ENCODE assay signal across 25 mouse cellular contexts in the genomic region with DNA sequence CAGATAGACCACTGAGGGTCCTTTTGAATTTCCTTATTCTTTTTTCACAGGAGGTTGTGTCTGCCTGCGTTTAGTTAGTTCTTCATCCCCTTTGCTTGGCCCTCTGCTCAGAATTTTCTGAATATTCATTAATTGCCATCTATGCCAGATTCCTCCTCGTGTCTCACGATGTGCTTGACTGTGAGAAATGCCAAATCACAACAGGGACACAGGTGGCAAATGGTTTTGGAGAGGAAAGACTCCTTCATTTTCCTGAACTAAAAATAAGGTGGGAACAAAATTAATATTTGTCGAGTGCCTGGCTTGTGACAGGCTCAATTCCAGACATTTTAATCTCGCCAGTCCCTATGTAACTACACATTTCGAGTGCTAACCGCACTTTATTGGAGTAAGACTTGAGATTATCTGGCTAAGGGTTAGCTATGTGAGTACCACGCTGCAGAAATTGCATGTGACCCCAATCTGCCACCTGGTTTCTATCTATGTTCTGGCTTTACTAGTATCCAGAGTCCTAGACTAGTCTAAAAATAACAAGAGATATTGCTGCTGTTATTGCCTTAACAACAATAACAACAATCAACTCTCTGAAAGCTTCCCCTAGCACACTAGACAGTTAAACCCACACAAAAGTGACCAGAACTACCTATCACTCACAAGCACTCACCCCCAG.
A peak's percentile ranks its signal among the peaks of the same experiment; 100 is the strongest.
DNase-seq lines count a peak whose midpoint lies in the region; ATAC-seq and TF ChIP-seq lines count a peak whose summit lies in the region.
"Had no signal": no experiment of that assay in that cellular context is flagged by ENCODE, and none has a peak within 500 bp of the region (broad histone marks: within the 10 kb centered on the region; RNA-seq: fewer than 3 reads in every experiment).

No protein-coding gene starts in this region.

- H3K4me3 ChIP-seq in heart, embryonic 11.5 days (ENCODE audit: low read depth, low read length) = no peak overlapping the region
- H3K4me3 ChIP-seq in heart, embryonic 16.5 days (ENCODE audit: low read length) = no peak overlapping the region
- no peak overlapping the region for H3K4me3 ChIP-seq in forebrain, embryonic 13.5 days
- H3K4me3 ChIP-seq: forebrain, embryonic 10.5 days; heart, embryonic 13.5 days; limb, embryonic 15.5 days; lung, embryonic 15.5 days; megakaryocyte, embryonic 14.5 days; neural tube, embryonic 12.5 days had no signal

- no peak for TF ChIP-seq POLR2A in brain, embryonic 14.5 days (IDR thresholded peaks at IDR 0.05; ENCODE audit: borderline replicate concordance, extremely low read depth, insufficient read depth, insufficient read length, poor library complexity, severe bottlenecking)

- no peak overlapping the region for H3K27ac ChIP-seq in heart, embryonic 11.5 days (ENCODE audit: low read depth, low read length)
- peak overlapping the region; percentile 54; the same call in 1 of the 2 replicates for H3K27ac ChIP-seq in heart, embryonic 16.5 days (ENCODE audit: low read length)
- no peak overlapping the region for H3K27ac ChIP-seq in forebrain, embryonic 13.5 days
- H3K27ac ChIP-seq: forebrain, embryonic 10.5 days; heart, embryonic 13.5 days; hindbrain, postnatal 0 days; limb, embryonic 15.5 days; liver, embryonic 14.5 days; lung, embryonic 15.5 days; neural tube, embryonic 12.5 days had no signal

- no peaks in the 10 kb centered on the region for H3K36me3 ChIP-seq in heart, embryonic 11.5 days (ENCODE audit: control insufficient read depth, insufficient read depth, low read length)
- H3K36me3 ChIP-seq in heart, embryonic 16.5 days (ENCODE audit: control insufficient read depth, insufficient read depth) = no peaks in the 10 kb centered on the region
- no peaks in the 10 kb centered on the region for H3K36me3 ChIP-seq in forebrain, embryonic 13.5 days (ENCODE audit: poor library complexity, severe bottlenecking)
- H3K36me3 ChIP-seq: forebrain, embryonic 10.5 days; heart, embryonic 13.5 days; limb, embryonic 15.5 days; lung, embryonic 15.5 days; neural tube, embryonic 12.5 days had no signal

- no peak overlapping the region for H3K4me2 ChIP-seq in heart, embryonic 11.5 days
- no peak overlapping the region for H3K4me2 ChIP-seq in heart, embryonic 16.5 days (ENCODE audit: low read depth, low read length)
- H3K4me2 ChIP-seq in forebrain, embryonic 13.5 days = no peak overlapping the region
- H3K4me2 ChIP-seq: heart, embryonic 13.5 days; limb, embryonic 15.5 days; lung, embryonic 15.5 days; neural tube, embryonic 12.5 days had no signal

- no peak for TF ChIP-seq CTCF in brain, embryonic 14.5 days (IDR thresholded peaks at IDR 0.05; ENCODE audit: borderline replicate concordance, extremely low read depth, insufficient read depth, insufficient read length)

- H3K4me1 ChIP-seq in heart, embryonic 11.5 days (ENCODE audit: control insufficient read depth, insufficient read depth, low read length) = no peaks in the 10 kb centered on the region
- peaks cover 5% of the 10 kb centered on the region; the same call in 1 of the 2 replicates for H3K4me1 ChIP-seq in heart, embryonic 16.5 days (ENCODE audit: control insufficient read depth, insufficient read depth, low read length)
- no peaks in the 10 kb centered on the region for H3K4me1 ChIP-seq in forebrain, embryonic 13.5 days
- H3K4me1 ChIP-seq: forebrain, embryonic 10.5 days; heart, embryonic 13.5 days; limb, embryonic 15.5 days; lung, embryonic 15.5 days; neural tube, embryonic 12.5 days had no signal

- H3K9ac ChIP-seq in heart, embryonic 11.5 days (ENCODE audit: low read depth, low read length) = no peak overlapping the region
- H3K9ac ChIP-seq in heart, embryonic 16.5 days (ENCODE audit: low read length) = no peak overlapping the region
- H3K9ac ChIP-seq in forebrain, embryonic 13.5 days = no peak overlapping the region
- H3K9ac ChIP-seq: forebrain, postnatal 0 days; heart, embryonic 13.5 days; limb, embryonic 15.5 days; liver, embryonic 14.5 days; lung, embryonic 15.5 days; neural tube, embryonic 12.5 days had no signal

- no peaks in the 10 kb centered on the region for H3K27me3 ChIP-seq in heart, embryonic 11.5 days (ENCODE audit: control insufficient read depth, insufficient read depth, low read length)
- no peaks in the 10 kb centered on the region for H3K27me3 ChIP-seq in heart, embryonic 16.5 days (ENCODE audit: control insufficient read depth, insufficient read depth, low read length)
- H3K27me3 ChIP-seq in forebrain, embryonic 13.5 days = no peaks in the 10 kb centered on the region
- H3K27me3 ChIP-seq: heart, embryonic 13.5 days; limb, embryonic 15.5 days; lung, embryonic 15.5 days; neural tube, embryonic 12.5 days had no signal

- ATAC-seq in heart, embryonic 11.5 days (replicated peaks; ENCODE audit: insufficient number of reproducible peaks, low FRiP score, low TSS enrichment) = no peak
- 0 out of 2 replicates have a peak, but pooled peaks have one; percentile 32 for ATAC-seq in heart, embryonic 16.5 days (replicated peaks; ENCODE audit: extremely low read depth, insufficient read depth, low FRiP score)
- ATAC-seq in forebrain, embryonic 13.5 days = no peak
- ATAC-seq: forebrain, postnatal 0 days; hindbrain, postnatal 0 days; intestine, embryonic 16.5 days; Patski had no signal

- peak; percentile 94 for DNase-seq in heart, adult 11 months
- peak; percentile 16 for DNase-seq in brain, embryonic 14.5 days (ENCODE audit: low read depth)
- peak; percentile 75 to 77 for DNase-seq in cerebellum, postnatal 10 days
- DNase-seq in adrenal gland, adult 8-10 months = no peak
- DNase-seq: adrenal gland, adult 2 months; forebrain, postnatal 0 days; gastrocnemius, postnatal 14 days; kidney, adult 9 months; kidney, postnatal 25 days; lung, postnatal 36 days; midbrain, embryonic 14.5 days; retina, postnatal 1 day had no signal

- WGBS in heart, embryonic 11.5 days (ENCODE audit: insufficient replicate concordance) = 71% methylated on average over 8 of the region's 8 CpGs
- WGBS in heart, embryonic 16.5 days = 52% methylated on average over 8 of the region's 8 CpGs
- 83% methylated on average over 8 of the region's 8 CpGs for WGBS in forebrain, embryonic 13.5 days

- no peaks in the 10 kb centered on the region for H3K9me3 ChIP-seq in heart, embryonic 11.5 days (replicated peaks; ENCODE audit: control insufficient read depth, low read length)
- H3K9me3 ChIP-seq in heart, embryonic 16.5 days (replicated peaks; ENCODE audit: control insufficient read depth, low read length) = no peaks in the 10 kb centered on the region
- H3K9me3 ChIP-seq in forebrain, embryonic 13.5 days (replicated peaks) = no peaks in the 10 kb centered on the region
- H3K9me3 ChIP-seq: forebrain, embryonic 10.5 days; heart, embryonic 13.5 days; limb, embryonic 15.5 days; lung, embryonic 15.5 days; megakaryocyte, embryonic 14.5 days; neural tube, embryonic 12.5 days had no signal
